Mouse (Mus musculus) adrenal gland (tissue): Measurements from ENCODE around the gene Dcpp2.
"Not testable (repeated sequence)": the region's sequence is repeated elsewhere in the genome, so short reads cannot be mapped to it uniquely, and the experiment has no call there.

ENCODE experiments used
- intact Hi-C: fragments of 180-260 bp; cut with DNase I; formaldehyde crosslinking; loops from one replicate; pipeline ENCODE4 v1.15.1; 2025

The Dcpp2 gene

GRCm38 (mm10) chr17:23924531-23925007, 43.9 kb downstream of the Dcpp2 start:
- intact Hi-C loops, result no loop called here

- intact Hi-C loops, result no loop called here
Measured at GRCm38 (mm10) chr17:23925090-23925493, 44.4 kb downstream of the Dcpp2 start.

GRCm38 (mm10) chr17:23931157-23931556, 50.5 kb downstream of the Dcpp2 start:
- intact Hi-C loops, result no loop called here

- intact Hi-C loops, result no loop called here
Measured at GRCm38 (mm10) chr17:23941372-23941771, 60.7 kb downstream of the Dcpp2 start, which contains the start of gene Sbp. Gene Sbp (plus strand): TSS chr17:23941672.

- intact Hi-C loops, result not testable (repeated sequence)
Measured at GRCm38 (mm10) chr17:23947486-23947885, 66.8 kb downstream of the Dcpp2 start.

- intact Hi-C loops, result no loop called here
Measured at GRCm38 (mm10) chr17:23949068-23949467, 68.4 kb downstream of the Dcpp2 start.
